Mouse (Mus musculus) heart, postnatal 25 days (tissue): ENCODE results near the gene Lrrfip1. TPM values are rescaled to one million over a fixed set of nuclear protein-coding genes. Genes with fewer than 3 reads are reported as not detected.

Experiments
- total RNA-seq, 2 experiments: library from RNA; stranded (reverse); gene quantifications; 2 replicates each; pipeline ENCODE4 v1.2.3; 2021

Gene Lrrfip1
- total RNA-seq, 2 experiments from 2014 or later, result 81.3 to 98.0 TPM

Other genes with a start within 250 kb of the Lrrfip1 start
- 10 to 100 TPM; 55.9 to 70.0 TPM for gene Col6a3, start 154.8 kb upstream of the Lrrfip1 start, total RNA-seq
- under 1 TPM; 0.87 to 0.99 TPM for gene Mlph, start 83.7 kb upstream of the Lrrfip1 start, total RNA-seq
- gene Prlh, start 45.6 kb upstream of the Lrrfip1 start, total RNA-seq, result not detected
- gene Rab17, start 29.1 kb upstream of the Lrrfip1 start, total RNA-seq, result 1 to 10 TPM; 2.1 to 3.2 TPM
- gene Rbm44, start 146.4 kb downstream of the Lrrfip1 start, total RNA-seq, result under 1 TPM in 1 of 2 experiments, not detected in 1; 0.10 TPM
- 10 to 100 TPM in 1 of 2 experiments, 1 to 10 TPM in 1; 7.7 to 10.1 TPM for gene Ramp1, start 181.1 kb downstream of the Lrrfip1 start, total RNA-seq